Mouse (Mus musculus): ENCODE results near the gene Phrf1.

GRCm38 (mm10) chr7:141229702-141230101 is 1.1 kb downstream of the Phrf1 start:
- TF ChIP-seq CTCF (IDR thresholded peaks at IDR 0.05; ENCODE audit: low read depth) (no peak), EP300 (IDR thresholded peaks at IDR 0.05; ENCODE audit: low read depth) (no peak)

Measured in heart, postnatal 0 days (tissue).